Mouse (Mus musculus): ENCODE results near the gene Qdpr. TPM values are rescaled to one million over a fixed set of nuclear protein-coding genes. Genes with fewer than 3 reads are reported as not detected.
A peak's percentile ranks its signal among the peaks of the same experiment; 100 is the strongest.

The Qdpr gene
- polyA plus RNA-seq, 1 experiment, result 84.8 TPM

DNA sequence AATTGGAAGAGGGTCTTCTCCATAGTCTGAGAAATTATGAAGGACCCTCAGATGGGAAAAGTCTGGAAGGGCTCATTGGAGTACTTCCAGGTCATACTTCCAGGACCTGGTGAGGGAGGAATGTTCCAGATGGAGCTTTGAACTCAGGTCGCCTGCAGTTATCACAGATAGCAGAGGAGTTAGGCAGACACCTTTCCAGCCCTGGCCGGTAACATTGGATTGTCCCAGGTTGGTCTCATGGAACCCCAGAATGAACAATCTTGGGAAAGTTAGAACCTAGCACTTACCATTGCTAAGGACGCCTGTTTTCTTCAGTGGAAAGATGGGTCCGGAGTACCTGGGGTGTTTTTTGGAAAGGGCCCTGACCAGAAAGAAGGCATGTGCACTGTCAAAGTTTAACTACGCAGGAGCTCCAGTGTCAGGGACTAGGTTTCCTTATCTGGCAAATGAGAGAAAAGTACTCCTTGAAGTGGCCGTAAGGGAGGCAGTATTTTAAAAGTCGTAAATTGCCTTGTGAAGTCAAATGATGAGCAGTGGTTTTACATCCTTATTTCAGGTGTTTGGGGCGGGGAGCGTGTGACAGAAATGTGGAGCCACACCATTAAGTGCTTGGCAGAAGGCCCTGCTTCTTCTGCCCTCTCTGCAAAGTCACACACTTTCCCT, 44.2 kb upstream of the Qdpr start:
- Histone ChIP-seq H3K4me1 (ENCODE audit: control insufficient read depth, insufficient read depth, insufficient read length, low read length) (peaks cover 19% of the 10 kb centered on the region), H3K36me3 (ENCODE audit: control insufficient read depth, insufficient read depth, low read length) (peaks cover 36% of the 10 kb centered on the region), H3K27ac (ENCODE audit: insufficient read depth, low read depth, low read length) (peak overlapping the region; percentile 87), H3K4me3 (ENCODE audit: low read depth, low read length) (peak overlapping the region; percentile 98), H3K27me3 (ENCODE audit: control insufficient read depth, insufficient read depth, low read length) (no peaks in the 10 kb centered on the region)
- WGBS, result 24% methylated on average over 9 of the region's 9 CpGs
- TF ChIP-seq CTCF (IDR thresholded peaks at IDR 0.05; ENCODE audit: extremely low read depth, insufficient read length, insufficient replicate concordance, low read depth, low read length) (no peak), POLR2A (IDR thresholded peaks at IDR 0.05; ENCODE audit: low read depth, low read length) (no peak)

DNA sequence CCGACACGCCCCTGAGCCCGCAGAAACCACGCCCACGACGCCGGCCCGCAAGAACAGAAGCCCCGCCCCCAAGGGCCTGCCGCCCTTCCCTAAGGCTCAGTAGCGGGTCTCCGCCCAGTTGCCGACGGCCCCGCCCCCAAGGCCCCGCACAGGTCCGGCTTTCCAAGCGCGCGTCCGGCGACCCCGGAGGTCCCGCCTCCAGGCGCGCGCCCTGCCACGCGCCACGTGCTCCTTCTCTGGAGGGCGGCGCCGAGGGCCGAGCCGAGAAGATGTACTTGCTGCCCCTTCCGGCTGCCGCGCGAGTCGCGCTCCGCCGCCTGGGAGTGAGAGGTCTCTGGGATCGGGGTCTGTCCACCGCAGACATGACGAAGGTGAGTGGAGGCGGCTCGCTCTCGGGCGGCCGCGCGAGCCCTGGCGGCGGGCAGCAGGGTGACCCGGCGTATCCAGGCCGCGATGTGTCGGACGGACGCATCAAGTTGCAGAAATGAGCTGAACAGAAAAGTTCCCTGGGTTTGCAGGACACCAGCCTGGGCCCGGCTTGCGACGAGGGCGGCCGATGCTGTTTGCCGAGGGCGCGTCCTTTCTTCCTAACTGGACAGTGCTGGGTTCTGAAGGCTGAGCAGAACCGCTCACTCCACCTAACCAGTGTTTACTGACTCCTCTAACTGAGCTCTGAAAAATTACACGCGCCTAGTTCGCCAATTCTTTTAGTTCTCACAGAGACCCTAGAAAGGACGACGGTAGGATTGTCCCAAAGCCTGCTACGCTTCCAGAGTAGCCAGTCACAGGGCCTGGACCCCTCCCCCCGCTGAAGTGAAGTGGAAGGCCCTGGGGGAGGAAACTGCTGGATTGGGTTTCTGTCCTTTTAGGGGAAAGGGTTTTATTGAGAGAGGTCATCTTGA, 43.4 kb upstream of the Qdpr start, which contains the start of gene Lap3:
Lap3 (plus strand) TSS at position 184 of the 902 bp plus-strand sequence.
- Histone ChIP-seq H3K4me1 (ENCODE audit: control insufficient read depth, insufficient read depth, insufficient read length, low read length) (peaks cover 19% of the 10 kb centered on the region), H3K27ac (ENCODE audit: insufficient read depth, low read depth, low read length) (peak within 1 kb of the TSS; percentile 87), H3K36me3 (ENCODE audit: control insufficient read depth, insufficient read depth, low read length) (peaks cover 31% of the 10 kb centered on the region), H3K4me3 (ENCODE audit: low read depth, low read length) (peak within 1 kb of the TSS; percentile 98), H3K27me3 (ENCODE audit: control insufficient read depth, insufficient read depth, low read length) (no peaks in the 10 kb centered on the region)
- 0 out of 2 replicates have a peak, but pooled peaks have one; percentile 15 for TF ChIP-seq CTCF (IDR thresholded peaks at IDR 0.05; ENCODE audit: extremely low read depth, insufficient read length, insufficient replicate concordance, low read depth, low read length)
- peak; percentile 95 for TF ChIP-seq POLR2A (IDR thresholded peaks at IDR 0.05; ENCODE audit: low read depth, low read length)
- WGBS, result under 1% methylated on average over 78 of the region's 78 CpGs

DNA sequence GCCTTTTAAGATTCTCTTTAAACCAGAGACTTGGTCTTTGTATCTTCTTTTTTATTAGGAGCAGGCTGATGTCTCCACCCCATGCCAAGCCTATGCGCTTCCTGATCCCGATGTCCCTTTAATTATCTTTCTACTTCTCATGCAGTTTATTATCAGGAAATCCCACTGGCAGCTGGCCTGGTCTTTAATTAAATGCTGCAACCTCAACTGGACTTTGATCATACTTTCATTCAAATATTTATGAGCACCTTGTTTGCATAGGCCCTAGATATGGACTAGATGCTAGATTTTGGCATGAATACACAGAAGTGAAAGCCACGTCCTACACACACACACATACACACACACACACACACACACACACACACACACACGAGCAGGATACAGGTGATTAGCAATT, 41.7 kb upstream of the Qdpr start:
- Histone ChIP-seq H3K27me3 (ENCODE audit: control insufficient read depth, insufficient read depth, low read length) (no peaks in the 10 kb centered on the region), H3K36me3 (ENCODE audit: control insufficient read depth, insufficient read depth, low read length) (peaks cover 15% of the 10 kb centered on the region), H3K4me3 (ENCODE audit: low read depth, low read length) (no peak overlapping the region), H3K27ac (ENCODE audit: insufficient read depth, low read depth, low read length) (peak overlapping the region; percentile 97), H3K4me1 (ENCODE audit: control insufficient read depth, insufficient read depth, insufficient read length, low read length) (peaks cover 15% of the 10 kb centered on the region)
- 21% methylated on average over 4 of the region's 4 CpGs for WGBS
- TF ChIP-seq CTCF (IDR thresholded peaks at IDR 0.05; ENCODE audit: extremely low read depth, insufficient read length, insufficient replicate concordance, low read depth, low read length) (no peak), POLR2A (IDR thresholded peaks at IDR 0.05; ENCODE audit: low read depth, low read length) (no peak)

DNA sequence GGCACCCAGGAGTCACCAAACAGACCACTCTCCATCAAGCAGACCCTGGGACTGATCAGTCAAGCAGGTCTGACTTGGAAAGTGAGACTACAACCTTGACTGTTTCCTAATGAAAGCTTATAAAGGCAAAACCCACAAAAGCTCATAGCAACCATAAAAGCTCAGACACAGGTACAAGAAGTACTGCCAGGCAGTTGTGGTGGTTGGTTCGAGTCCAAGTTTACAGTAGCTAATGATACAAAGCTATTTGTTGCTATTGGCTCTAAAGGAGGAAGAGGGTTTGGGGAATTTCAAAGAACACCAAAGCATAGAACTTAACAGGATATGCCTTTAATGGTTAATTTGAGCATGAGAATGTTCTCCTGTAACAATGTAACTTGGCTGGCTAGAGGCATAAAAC, 33.6 kb upstream of the Qdpr start:
- TF ChIP-seq POLR2A (IDR thresholded peaks at IDR 0.05; ENCODE audit: low read depth, low read length) (no peak), CTCF (IDR thresholded peaks at IDR 0.05; ENCODE audit: extremely low read depth, insufficient read length, insufficient replicate concordance, low read depth, low read length) (no peak)
- Histone ChIP-seq H3K27me3 (ENCODE audit: control insufficient read depth, insufficient read depth, low read length) (no peaks in the 10 kb centered on the region), H3K36me3 (ENCODE audit: control insufficient read depth, insufficient read depth, low read length) (no peaks in the 10 kb centered on the region), H3K4me1 (ENCODE audit: control insufficient read depth, insufficient read depth, insufficient read length, low read length) (peaks cover 10% of the 10 kb centered on the region; the same call in 1 of the 2 replicates), H3K27ac (ENCODE audit: insufficient read depth, low read depth, low read length) (peak overlapping the region; percentile 61; the same call in 1 of the 2 replicates), H3K4me3 (ENCODE audit: low read depth, low read length) (no peak overlapping the region)
- 50% methylated on average over 1 of the region's 1 CpGs for WGBS

DNA sequence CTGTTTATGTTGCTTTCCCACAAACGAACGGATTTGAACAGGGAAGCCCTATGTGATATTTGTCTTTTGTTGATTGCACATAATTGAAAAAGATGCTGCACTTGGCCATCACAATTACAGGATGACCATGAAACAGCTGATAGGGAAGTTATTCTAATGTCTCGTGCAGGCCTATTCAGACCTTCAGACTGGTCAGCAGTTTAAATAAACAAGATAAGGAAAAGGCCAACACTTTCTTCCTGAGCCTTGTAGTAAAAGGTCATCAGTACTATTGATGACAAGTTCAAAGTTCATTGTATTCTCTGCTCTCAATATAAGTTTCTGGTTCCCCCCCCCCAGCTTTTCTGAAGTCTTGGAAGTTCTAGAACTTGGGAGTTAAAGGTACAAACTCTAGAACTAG, 32.6 kb upstream of the Qdpr start:
- Histone ChIP-seq H3K4me1 (ENCODE audit: control insufficient read depth, insufficient read depth, insufficient read length, low read length) (peaks cover 13% of the 10 kb centered on the region; the same call in 1 of the 2 replicates), H3K27ac (ENCODE audit: insufficient read depth, low read depth, low read length) (peak overlapping the region; percentile 61), H3K36me3 (ENCODE audit: control insufficient read depth, insufficient read depth, low read length) (no peaks in the 10 kb centered on the region), H3K27me3 (ENCODE audit: control insufficient read depth, insufficient read depth, low read length) (no peaks in the 10 kb centered on the region), H3K4me3 (ENCODE audit: low read depth, low read length) (no peak overlapping the region)
- WGBS, result 63% methylated on average over 3 of the region's 3 CpGs
- TF ChIP-seq POLR2A (IDR thresholded peaks at IDR 0.05; ENCODE audit: low read depth, low read length) (no peak), CTCF (IDR thresholded peaks at IDR 0.05; ENCODE audit: extremely low read depth, insufficient read length, insufficient replicate concordance, low read depth, low read length) (no peak)

DNA sequence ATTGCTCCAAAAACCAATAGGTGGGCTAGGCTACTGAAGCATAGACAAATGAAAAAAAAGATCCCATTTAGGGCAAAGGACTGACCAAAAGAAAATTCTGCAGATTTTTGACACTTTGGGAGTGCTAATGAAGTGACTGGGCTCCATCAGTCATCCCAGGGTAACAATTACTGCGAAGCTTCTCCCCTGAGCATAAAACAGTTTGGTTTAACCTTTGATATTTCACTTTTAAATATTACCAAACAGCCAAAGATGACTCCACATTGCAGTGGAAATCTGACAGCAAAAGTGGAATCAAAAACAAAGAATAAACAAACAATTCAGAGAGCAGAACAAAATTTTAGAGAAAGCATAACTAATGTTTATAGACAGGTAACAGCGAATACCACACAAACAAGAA, 31.1 kb upstream of the Qdpr start:
- peaks cover 13% of the 10 kb centered on the region; the same call in 1 of the 2 replicates for H3K4me1 ChIP-seq (ENCODE audit: control insufficient read depth, insufficient read depth, insufficient read length, low read length)
- no peak overlapping the region for H3K27ac ChIP-seq (ENCODE audit: insufficient read depth, low read depth, low read length)
- 82% methylated on average over 2 of the region's 2 CpGs for WGBS
- no peaks in the 10 kb centered on the region for H3K36me3 ChIP-seq (ENCODE audit: control insufficient read depth, insufficient read depth, low read length)
- H3K27me3 ChIP-seq (ENCODE audit: control insufficient read depth, insufficient read depth, low read length), result no peaks in the 10 kb centered on the region
- no peak overlapping the region for H3K4me3 ChIP-seq (ENCODE audit: low read depth, low read length)
- no peak for TF ChIP-seq POLR2A (IDR thresholded peaks at IDR 0.05; ENCODE audit: low read depth, low read length)
- no peak for TF ChIP-seq CTCF (IDR thresholded peaks at IDR 0.05; ENCODE audit: extremely low read depth, insufficient read length, insufficient replicate concordance, low read depth, low read length)

DNA sequence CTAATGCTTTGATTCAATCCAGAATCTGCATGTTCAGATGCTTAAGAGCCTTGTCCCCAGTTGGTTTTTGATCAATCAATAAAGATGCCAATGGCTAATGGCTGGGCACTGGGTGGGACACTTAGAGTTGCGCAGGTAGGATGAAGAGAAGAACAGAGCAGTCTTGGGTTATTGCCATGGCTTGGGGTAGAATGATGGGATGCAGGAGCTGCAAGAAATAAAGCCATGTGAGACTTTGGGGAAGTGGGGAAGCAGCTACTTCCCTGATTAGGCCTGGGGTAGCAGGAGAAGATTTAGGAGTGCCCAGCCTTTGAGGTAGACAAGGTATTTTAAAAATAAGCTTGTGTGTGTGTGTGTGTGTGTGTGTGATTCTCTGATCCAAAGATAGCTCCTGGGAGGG, 30.0 kb upstream of the Qdpr start:
- no peaks in the 10 kb centered on the region for H3K27me3 ChIP-seq (ENCODE audit: control insufficient read depth, insufficient read depth, low read length)
- no peak overlapping the region for H3K27ac ChIP-seq (ENCODE audit: insufficient read depth, low read depth, low read length)
- no peaks in the 10 kb centered on the region for H3K36me3 ChIP-seq (ENCODE audit: control insufficient read depth, insufficient read depth, low read length)
- no peak overlapping the region for H3K4me3 ChIP-seq (ENCODE audit: low read depth, low read length)
- H3K4me1 ChIP-seq (ENCODE audit: control insufficient read depth, insufficient read depth, insufficient read length, low read length), result peaks cover 13% of the 10 kb centered on the region; the same call in 1 of the 2 replicates
- WGBS, result 93% methylated on average over 1 of the region's 1 CpGs
- no peak for TF ChIP-seq POLR2A (IDR thresholded peaks at IDR 0.05; ENCODE audit: low read depth, low read length)
- no peak for TF ChIP-seq CTCF (IDR thresholded peaks at IDR 0.05; ENCODE audit: extremely low read depth, insufficient read length, insufficient replicate concordance, low read depth, low read length)
